In the genomic region with DNA sequence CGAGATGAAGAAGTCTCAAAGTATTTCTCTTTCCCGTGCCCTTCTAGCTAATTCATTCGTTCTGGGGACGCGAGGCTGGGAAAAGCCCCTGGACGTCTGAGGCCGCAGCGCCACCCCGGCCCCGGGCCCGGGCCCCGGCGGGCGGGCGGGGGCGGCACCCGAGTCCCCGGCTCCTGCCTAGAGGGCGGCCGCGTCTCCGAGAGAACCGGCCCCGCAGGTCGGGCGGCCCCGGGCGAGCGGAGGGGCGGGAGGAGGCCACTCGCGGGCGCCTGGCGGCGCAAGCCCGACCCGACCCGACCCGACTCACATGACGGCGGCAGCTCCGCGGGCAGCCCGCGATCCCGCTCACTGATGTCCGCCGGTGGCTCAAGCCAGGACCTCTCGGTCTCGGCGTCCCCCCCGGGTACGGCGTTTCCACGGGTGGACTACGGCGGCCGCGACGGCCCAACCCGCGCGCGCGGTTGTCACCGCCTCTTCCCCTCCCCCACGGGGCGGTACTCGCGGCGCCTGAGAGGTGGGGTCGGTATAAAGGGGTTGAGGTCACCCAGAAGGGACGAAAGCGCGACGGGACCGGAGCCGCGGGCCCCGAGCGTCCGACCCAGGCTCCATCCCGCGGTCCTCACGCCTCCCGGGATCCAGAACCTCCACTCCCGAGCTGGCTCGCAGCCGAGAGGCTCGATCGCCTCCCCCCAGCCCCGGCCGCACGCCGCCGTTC, we compare ENCODE assay signal across 7 mouse cellular contexts. TPM values are rescaled to one million over a fixed set of nuclear protein-coding genes. Genes with fewer than 3 reads are reported as not detected.
DNase-seq lines count a peak whose midpoint lies in the region; ATAC-seq lines count a peak whose summit lies in the region.

A gene (plus strand): TSS at position 571 of the 715 bp plus-strand sequence.

- H3K27ac ChIP-seq in embryonic facial prominence, embryonic 11.5 days (replicated peaks; ENCODE audit: low read depth, low read length), result peak within 1 kb of the TSS; percentile 99
- H3K27ac ChIP-seq in limb, embryonic 10.5 days, result peak within 1 kb of the TSS; percentile 99
- H3K27ac ChIP-seq in midbrain, embryonic 12.5 days (replicated peaks), result peak within 1 kb of the TSS; percentile 100

- peaks cover 2% of the 10 kb centered on the region; the same call in 1 of the 2 replicates for H3K4me1 ChIP-seq in embryonic facial prominence, embryonic 11.5 days (ENCODE audit: control insufficient read depth, insufficient read depth, low read length)
- H3K4me1 ChIP-seq in limb, embryonic 10.5 days, result peaks cover 37% of the 10 kb centered on the region
- peaks cover 26% of the 10 kb centered on the region for H3K4me1 ChIP-seq in midbrain, embryonic 12.5 days

- H3K27me3 ChIP-seq in embryonic facial prominence, embryonic 11.5 days (ENCODE audit: control insufficient read depth, insufficient read depth, low read length), result no peaks in the 10 kb centered on the region
- no peaks in the 10 kb centered on the region for H3K27me3 ChIP-seq in limb, embryonic 10.5 days (ENCODE audit: low read depth, poor library complexity, severe bottlenecking)
- peaks cover 6% of the 10 kb centered on the region for H3K27me3 ChIP-seq in midbrain, embryonic 12.5 days

- peak; percentile 98 for DNase-seq in adrenal gland, postnatal 25 days
- peak; percentile 89 for DNase-seq in embryonic facial prominence, embryonic 11.5 days (ENCODE audit: low spot score)
- peak; percentile 100 for DNase-seq in heart, adult 11 months
- peak; percentile 99 for DNase-seq in kidney, adult 18-20 months
- DNase-seq in limb, embryonic 10.5 days (ENCODE audit: low spot score), result peak; percentile 95
- DNase-seq in skeletal muscle tissue, adult 2 months (ENCODE audit: low read depth, low spot score), result peak; percentile 91

- H3K36me3 ChIP-seq in embryonic facial prominence, embryonic 11.5 days (replicated peaks; ENCODE audit: control insufficient read depth, insufficient read depth, low read depth, low read length), result no peaks in the 10 kb centered on the region
- peaks cover 34% of the 10 kb centered on the region for H3K36me3 ChIP-seq in limb, embryonic 10.5 days
- H3K36me3 ChIP-seq in midbrain, embryonic 12.5 days, result peaks cover 23% of the 10 kb centered on the region

- ATAC-seq in embryonic facial prominence, embryonic 11.5 days (replicated peaks; ENCODE audit: insufficient number of reproducible peaks, low FRiP score, low TSS enrichment, low read depth), result peak; percentile 80
- peak; percentile 87 for ATAC-seq in midbrain, embryonic 12.5 days (ENCODE audit: low FRiP score, low read depth)

- under 1% methylated on average over 77 of the region's 96 CpGs for WGBS in embryonic facial prominence, embryonic 11.5 days
- WGBS in limb, embryonic 10.5 days, result under 1% methylated on average over 78 of the region's 96 CpGs
- WGBS in midbrain, embryonic 12.5 days, result under 1% methylated on average over 92 of the region's 96 CpGs

- peak within 1 kb of the TSS; percentile 48 for H3K4me2 ChIP-seq in embryonic facial prominence, embryonic 11.5 days (ENCODE audit: low read depth, low read length)
- H3K4me2 ChIP-seq in midbrain, embryonic 12.5 days (replicated peaks), result peak within 1 kb of the TSS; percentile 67

- H3K9me3 ChIP-seq in embryonic facial prominence, embryonic 11.5 days (replicated peaks; ENCODE audit: control insufficient read depth, low read length), result no peaks in the 10 kb centered on the region
- H3K9me3 ChIP-seq in limb, embryonic 10.5 days (replicated peaks), result no peaks in the 10 kb centered on the region
- H3K9me3 ChIP-seq in midbrain, embryonic 12.5 days, result no peaks in the 10 kb centered on the region

- peak within 1 kb of the TSS; percentile 96 for H3K9ac ChIP-seq in embryonic facial prominence, embryonic 11.5 days (replicated peaks; ENCODE audit: low read length)
- H3K9ac ChIP-seq in midbrain, embryonic 12.5 days (replicated peaks), result peak within 1 kb of the TSS; percentile 97

- peak within 1 kb of the TSS; percentile 87 for H3K4me3 ChIP-seq in embryonic facial prominence, embryonic 11.5 days (ENCODE audit: low read depth, low read length)
- H3K4me3 ChIP-seq in limb, embryonic 10.5 days, result peak within 1 kb of the TSS; percentile 95
- H3K4me3 ChIP-seq in midbrain, embryonic 12.5 days, result peak within 1 kb of the TSS; percentile 93

RNA-seq across cellular contexts. Expression of the gene that starts here (rescaled TPM):
- total RNA-seq in adrenal gland, postnatal 25 days (2021), result 20.8 and 27.7 TPM in 2 replicates
- polyA plus RNA-seq in embryonic facial prominence, embryonic 11.5 days (2014; fragmentation: Nextera tagmentation; extraction: Ambion mirVana), result 8.3 and 10.1 TPM in 2 replicates
- 3.6 and 5.8 TPM in 2 replicates for polyA plus RNA-seq in limb, embryonic 10.5 days (2016; fragmentation: Nextera tagmentation; extraction: Ambion mirVana)
- polyA plus RNA-seq in midbrain, embryonic 12.5 days (2016; fragmentation: Nextera tagmentation; extraction: Ambion mirVana), result 7.1 and 7.4 TPM in 2 replicates

Comparison
In these comparisons a context has a peak if more than half of its experiments do, and no peak if none do; other contexts are left out.
1. Peak in every context shown above with its lines: DNase-seq, ATAC-seq, H3K4me3 ChIP-seq and H3K27ac ChIP-seq.